Mouse (Mus musculus) heart, postnatal 0 days (tissue): ENCODE data around the gene St5.

ENCODE experiments used
- CTCF ChIP-seq: IDR thresholded peaks from 2 replicates; pipeline ENCODE4 v1.5.1; 2016; ENCODE audit warnings: antibody characterized with exemption, control low read depth, low read depth
- EP300 ChIP-seq: IDR thresholded peaks from 2 replicates; pipeline ENCODE4 v1.6.1; 2016; ENCODE audit warnings: antibody characterized with exemption, low read depth

DNA sequence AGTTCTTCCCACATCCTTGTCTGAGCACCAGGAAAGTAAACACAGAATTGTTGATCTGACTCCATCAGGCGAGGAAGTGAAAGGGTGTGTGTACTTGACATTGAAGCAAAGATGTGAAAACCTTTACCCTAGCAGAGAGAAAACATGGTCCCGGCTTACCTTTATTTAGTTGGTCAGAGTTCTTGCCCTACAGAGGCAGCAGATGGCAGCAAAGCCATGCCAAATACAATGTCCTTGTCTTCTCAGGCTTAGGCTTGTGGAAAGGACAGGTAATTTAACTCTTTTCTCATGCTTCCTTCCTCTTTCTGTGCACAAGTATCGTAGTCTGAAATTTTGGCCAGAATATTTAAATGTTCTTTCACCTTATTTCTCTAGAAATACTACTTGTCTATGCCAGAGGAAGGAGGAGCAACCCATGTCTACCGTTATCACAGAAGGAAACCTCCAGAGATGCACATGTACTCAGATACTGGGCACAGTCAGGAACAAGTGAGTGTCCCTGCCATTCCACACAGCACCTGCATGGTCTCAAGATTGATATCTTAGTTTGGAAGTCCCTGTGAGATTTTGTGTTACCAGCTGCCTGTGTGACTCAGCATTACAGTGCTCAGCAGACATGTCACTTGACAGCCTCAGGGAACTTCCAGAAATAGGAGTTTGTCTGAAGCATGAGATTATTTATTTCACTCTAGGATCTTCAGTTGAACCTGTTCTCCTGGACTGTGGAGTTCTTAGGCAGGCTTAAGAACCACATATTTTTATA, 3.8 kb upstream of the St5 start:
- TF ChIP-seq EP300 (no peak), CTCF (peak; percentile 84)
